Mouse (Mus musculus) E14TG2a.4 (cell line): ENCODE data around the gene Kcna5.

ENCODE experiments used
- CTCF ChIP-seq: conservative IDR thresholded peaks from 2 replicates; pipeline ENCODE4 v1.5.1; 2014; ENCODE audit warnings: low read length
- NANOG ChIP-seq: IDR thresholded peaks from 2 replicates; pipeline ENCODE4 v1.6.1; 2014; ENCODE audit warnings: borderline replicate concordance, low read length, mixed read lengths
- POU5F1 ChIP-seq: IDR thresholded peaks from 2 replicates; pipeline ENCODE4 v1.6.1; 2014; ENCODE audit warnings: low read length, borderline replicate concordance

DNA sequence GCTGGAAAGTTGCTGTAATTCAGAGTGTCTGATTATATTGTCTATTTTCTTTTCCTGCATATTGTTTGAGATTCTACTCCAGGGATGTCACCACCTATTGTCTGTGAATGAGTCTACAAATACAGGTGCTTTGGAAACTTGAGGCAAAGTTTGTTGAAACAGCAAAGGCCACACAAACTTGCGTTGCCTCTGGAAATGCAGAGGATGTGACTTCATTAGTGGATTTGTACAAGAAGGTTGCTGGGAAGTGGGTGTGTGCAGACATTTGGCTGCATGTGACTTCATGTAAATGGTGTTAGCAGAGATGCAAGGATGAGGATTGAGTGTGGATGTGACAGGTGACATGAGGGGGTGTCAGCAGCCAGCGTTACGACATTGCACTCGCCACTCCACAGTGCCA is 1.7 kb upstream of the Kcna5 start:
- TF ChIP-seq CTCF (no peak), NANOG (no peak), POU5F1 (no peak)
